Mouse (Mus musculus) CH12.LX (cell line): ENCODE measurements around the gene Nadsyn1. TPM values are rescaled to one million over a fixed set of nuclear protein-coding genes. Genes with fewer than 3 reads are reported as not detected.

Source experiments
- DNase-seq: peaks from one replicate; pipeline ENCODE4 v3.0.0-alpha.2; 2013; ENCODE audit errors: extremely low read depth
- H3K27ac ChIP-seq: 2 replicates; pipeline ENCODE4 v1.5.1; 2012; ENCODE audit warnings: low read depth, mild to moderate bottlenecking, control low read depth, moderate library complexity; ENCODE audit not compliant: insufficient read depth
- H3K27me3 ChIP-seq: replicated peaks from 2 replicates; pipeline ENCODE3; 2012; ENCODE audit warnings: inconsistent platforms
- H3K36me3 ChIP-seq, 2 experiments: replicated peaks in 1 of 2; 2 replicates each; pipeline versions ENCODE3 to v1.6.1; 2012; ENCODE audit warnings: inconsistent platforms in 1 of 2, low read length in 1 of 2, mild to moderate bottlenecking in 1 of 2, mixed read lengths in 1 of 2, moderate library complexity in 1 of 2; ENCODE audit not compliant: control insufficient read depth in 1 of 2, insufficient read depth in 1 of 2
- H3K4me1 ChIP-seq, 2 experiments: 2 replicates each; pipeline ENCODE4 v1.6.1; 2012; ENCODE audit warnings: inconsistent platforms in 1 of 2, moderate library complexity in 1 of 2; ENCODE audit not compliant: insufficient read depth in 2 of 2, control insufficient read depth in 1 of 2
- H3K4me2 ChIP-seq: 2 replicates; pipeline ENCODE4 v1.6.1; 2012; ENCODE audit warnings: low read depth, mild to moderate bottlenecking, control low read depth; ENCODE audit not compliant: poor library complexity, insufficient read depth, severe bottlenecking
- H3K4me3 ChIP-seq, 3 experiments: fragments of 150-350 bp in 1 of 3; sonication (generic) in 1 of 3; replicated peaks in 1 of 3; 2 replicates each; pipeline versions ENCODE3 to v1.5.1; 2011 to 2012; ENCODE audit warnings: low read depth in 2 of 3, low read length in 2 of 3, mild to moderate bottlenecking in 2 of 3, moderate library complexity in 2 of 3, control low read depth in 1 of 3, improper control_type of control experiment in 1 of 3, inconsistent platforms in 1 of 3, mixed read lengths in 1 of 3; ENCODE audit not compliant: poor library complexity in 1 of 3
- H3K79me2 ChIP-seq: replicated peaks from 2 replicates; pipeline ENCODE4 v1.6.1; 2012; ENCODE audit warnings: mild to moderate bottlenecking, moderate library complexity; ENCODE audit not compliant: control insufficient read depth, poor library complexity, insufficient read depth, severe bottlenecking; ENCODE audit errors: extremely low read depth
- H3K9ac ChIP-seq: 2 replicates; pipeline ENCODE4 v1.6.1; 2012; ENCODE audit warnings: low read depth, mild to moderate bottlenecking, control low read depth, moderate library complexity; ENCODE audit not compliant: insufficient read depth
- H3K9me3 ChIP-seq: replicated peaks from 2 replicates; pipeline ENCODE3; 2012; ENCODE audit warnings: low read length, inconsistent platforms, mixed read lengths
- BHLHE40 ChIP-seq: IDR thresholded peaks from 2 replicates; pipeline ENCODE4 v1.6.1; 2011; ENCODE audit warnings: mild to moderate bottlenecking, low read depth, low read length, improper control_type of control experiment
- CHD2 ChIP-seq: IDR thresholded peaks from 2 replicates; pipeline ENCODE4 v1.6.1; 2011; ENCODE audit warnings: low read length, improper control_type of control experiment
- E2F4 ChIP-seq: IDR thresholded peaks from 2 replicates; pipeline ENCODE4 v1.6.1; 2011; ENCODE audit warnings: low read depth, low read length, improper control_type of control experiment; ENCODE audit not compliant: insufficient replicate concordance
- ELF1 ChIP-seq: IDR thresholded peaks from 2 replicates; pipeline ENCODE4 v1.6.1; 2014; ENCODE audit warnings: low read depth, mild to moderate bottlenecking, inconsistent platforms, low read length, improper control_type of control experiment
- EP300 ChIP-seq: IDR thresholded peaks from 2 replicates; pipeline ENCODE4 v1.6.1; 2011; ENCODE audit warnings: low read length, improper control_type of control experiment
- ETS1 ChIP-seq: conservative IDR thresholded peaks from 2 replicates; pipeline ENCODE4 v1.6.1; 2012; ENCODE audit warnings: low read depth, mild to moderate bottlenecking, inconsistent platforms, low read length, improper control_type of control experiment, moderate library complexity
- GABPA ChIP-seq: IDR thresholded peaks from 2 replicates; pipeline ENCODE4 v1.6.1; 2012; ENCODE audit warnings: low read depth, low read length, improper control_type of control experiment, inconsistent platforms; ENCODE audit not compliant: insufficient replicate concordance
- HCFC1 ChIP-seq: IDR thresholded peaks from 2 replicates; pipeline ENCODE4 v1.6.1; 2012; ENCODE audit warnings: low read depth, mild to moderate bottlenecking, inconsistent platforms, low read length, improper control_type of control experiment
- IRF4 ChIP-seq: IDR thresholded peaks from 2 replicates; pipeline ENCODE4 v1.6.1; 2014; ENCODE audit warnings: low read depth, mild to moderate bottlenecking, inconsistent platforms, low read length, improper control_type of control experiment
- JUND ChIP-seq: conservative IDR thresholded peaks from 2 replicates; pipeline ENCODE4 v1.6.1; 2011; ENCODE audit warnings: low read depth, low read length, improper control_type of control experiment
- KAT2A ChIP-seq: IDR thresholded peaks from 2 replicates; pipeline ENCODE4 v1.6.1; 2012; ENCODE audit warnings: low read length, improper control_type of control experiment, inconsistent platforms; ENCODE audit not compliant: insufficient replicate concordance
- MAFK ChIP-seq: IDR thresholded peaks from 2 replicates; pipeline ENCODE4 v1.6.1; 2011; ENCODE audit warnings: low read length, improper control_type of control experiment; ENCODE audit not compliant: insufficient replicate concordance
- MAX ChIP-seq: IDR thresholded peaks from 2 replicates; pipeline ENCODE4 v1.6.1; 2011; ENCODE audit warnings: low read length, improper control_type of control experiment
- MAZ ChIP-seq: IDR thresholded peaks from 2 replicates; pipeline ENCODE4 v1.6.1; 2012; ENCODE audit warnings: low read depth, mild to moderate bottlenecking, inconsistent platforms, low read length, improper control_type of control experiment, moderate library complexity
- MYC ChIP-seq: IDR thresholded peaks from 2 replicates; pipeline ENCODE4 v1.6.1; 2011; ENCODE audit warnings: low read depth, mild to moderate bottlenecking, improper control_type of control experiment, low read length
- NELFE ChIP-seq: IDR thresholded peaks from 2 replicates; pipeline ENCODE4 v1.6.1; 2011; ENCODE audit warnings: low read depth, low read length, improper control_type of control experiment
- NRF1 ChIP-seq: IDR thresholded peaks from 2 replicates; pipeline ENCODE4 v1.6.1; 2014; ENCODE audit warnings: low read depth, mild to moderate bottlenecking, inconsistent platforms, low read length, improper control_type of control experiment, moderate library complexity
- PAX5 ChIP-seq: IDR thresholded peaks from 2 replicates; pipeline ENCODE4 v1.6.1; 2012; ENCODE audit warnings: low read length, inconsistent platforms, mixed read lengths
- POLR2A ChIP-seq: IDR thresholded peaks from 2 replicates; pipeline ENCODE4 v1.6.1; 2011; ENCODE audit warnings: low read depth, mild to moderate bottlenecking, improper control_type of control experiment, low read length
- RAD21 ChIP-seq: IDR thresholded peaks from 2 replicates; pipeline ENCODE4 v1.6.1; 2011; ENCODE audit warnings: low read depth, mild to moderate bottlenecking, low read length, improper control_type of control experiment, moderate library complexity
- SIN3A ChIP-seq: IDR thresholded peaks from 2 replicates; pipeline ENCODE4 v1.6.1; 2012; ENCODE audit warnings: low read length, improper control_type of control experiment, inconsistent platforms
- TBP ChIP-seq: conservative IDR thresholded peaks from 2 replicates; pipeline ENCODE4 v1.6.1; 2011; ENCODE audit warnings: low read depth, low read length, improper control_type of control experiment
- USF2 ChIP-seq: conservative IDR thresholded peaks from 2 replicates; pipeline ENCODE4 v1.6.1; 2011; ENCODE audit warnings: low read depth, low read length, improper control_type of control experiment
- ZC3H11A ChIP-seq: IDR thresholded peaks from 2 replicates; pipeline ENCODE4 v1.6.1; 2012; ENCODE audit warnings: low read depth, mild to moderate bottlenecking, inconsistent platforms, low read length, improper control_type of control experiment
- ZKSCAN1 ChIP-seq: IDR thresholded peaks from 2 replicates; pipeline ENCODE4 v1.6.1; 2012; ENCODE audit warnings: low read depth, inconsistent platforms, low read length, improper control_type of control experiment, borderline replicate concordance
- ZNF384 ChIP-seq: IDR thresholded peaks from 2 replicates; pipeline ENCODE4 v1.6.1; 2012; ENCODE audit warnings: low read depth, low read length, improper control_type of control experiment, inconsistent platforms
- dilution Hi-C: fragments of 300-500 bp; cut with MboI; formaldehyde crosslinking; loops from 2 replicates; pipeline ENCODE4 v1.14.3; 2020; ENCODE audit warnings: low sequenced_read_pairs; ENCODE audit not compliant: extremely low pct_unique_long_range_greater_than_20kb, extremely low pct_ligation_motif_present
- in situ Hi-C: fragments of 300-500 bp; cut with MboI; formaldehyde crosslinking; loops from 3 replicates; pipeline ENCODE4 v1.14.3; 2019; ENCODE audit warnings: low sequenced_read_pairs, low pct_ligation_motif_present, low pct_unique_long_range_greater_than_20kb, mixed read lengths
- polyA plus RNA-seq: library from polyadenylated mRNA; unstranded; fragments of >175 nt; gene quantifications from 2 replicates; pipeline ENCODE4 v1.2.1, GENCODE M21; 2012; ENCODE audit warnings: low read depth; ENCODE audit not compliant: insufficient read length
- total RNA-seq, 2 experiments: library from RNA; depleted of rRNA; stranded (reverse); fragments of 300-350 nt in 1 of 2; fragments of >200 nt in 1 of 2; gene quantifications; 2 replicates each; pipeline ENCODE4 v1.2.3; 2012 to 2014

Gene Nadsyn1
- total and polyA plus RNA-seq, 3 experiments, result 5.4 to 11.7 (median 8.6) TPM

DNA sequence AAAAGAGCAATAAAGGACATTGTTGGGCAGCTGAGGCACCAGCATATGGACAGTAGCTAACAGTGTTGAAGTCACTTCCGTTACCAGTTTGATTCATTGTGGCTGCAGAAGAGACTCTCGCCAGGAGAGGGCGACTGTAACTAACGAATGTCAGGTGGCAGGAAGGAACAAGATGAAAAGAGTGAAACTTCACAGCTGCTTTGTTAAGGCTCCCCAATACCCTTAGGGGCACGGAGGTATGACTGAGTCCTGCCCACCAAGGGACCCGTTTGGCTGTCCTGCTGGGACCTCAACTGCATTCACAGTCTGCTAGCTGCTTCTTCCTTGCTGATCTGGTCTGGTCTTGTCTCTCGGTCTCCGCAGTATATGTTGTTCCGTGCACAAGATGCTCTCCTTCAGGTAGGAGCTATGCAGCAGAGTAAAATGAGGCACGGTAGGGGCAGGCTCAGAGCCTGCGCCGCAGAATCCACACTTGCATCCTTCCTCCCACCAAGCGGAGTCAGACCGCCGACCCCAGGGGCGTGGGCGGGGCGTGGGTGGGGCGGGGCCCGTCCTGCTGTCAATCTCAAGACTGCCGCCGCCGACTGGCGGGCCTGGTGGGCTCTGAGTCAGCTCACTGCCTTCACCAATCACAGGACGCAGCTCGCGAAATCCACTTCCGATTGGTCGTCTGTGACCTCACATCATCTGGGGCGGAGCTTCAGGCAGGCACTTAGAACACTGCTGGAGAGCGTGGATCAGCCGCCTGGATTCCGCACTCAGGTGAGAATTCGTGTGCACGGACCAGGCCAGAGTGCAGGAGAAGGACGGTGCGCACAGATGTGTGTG lies 7.1 kb upstream of the Nadsyn1 start (continued):
- peak; percentile 51 for TF ChIP-seq ETS1
- no peak for TF ChIP-seq E2F4
- peak; percentile 93 for TF ChIP-seq MYC
- TF ChIP-seq NRF1, result peak; percentile 36; the same call in 1 of the 2 replicates
- peak; percentile 57 for TF ChIP-seq NELFE
- TF ChIP-seq CHD2, result peak; percentile 72
- TF ChIP-seq IRF4, result peak; percentile 85
- TF ChIP-seq ZNF384, result no peak
- TF ChIP-seq POLR2A, result peak; percentile 91
- TF ChIP-seq MAFK, result no peak
- peak; percentile 89 for TF ChIP-seq SIN3A
- peak; percentile 83 for TF ChIP-seq ELF1
- TF ChIP-seq GABPA, result no peak
- no peak for TF ChIP-seq ZKSCAN1
- TF ChIP-seq RAD21, result peak; percentile 90

DNA sequence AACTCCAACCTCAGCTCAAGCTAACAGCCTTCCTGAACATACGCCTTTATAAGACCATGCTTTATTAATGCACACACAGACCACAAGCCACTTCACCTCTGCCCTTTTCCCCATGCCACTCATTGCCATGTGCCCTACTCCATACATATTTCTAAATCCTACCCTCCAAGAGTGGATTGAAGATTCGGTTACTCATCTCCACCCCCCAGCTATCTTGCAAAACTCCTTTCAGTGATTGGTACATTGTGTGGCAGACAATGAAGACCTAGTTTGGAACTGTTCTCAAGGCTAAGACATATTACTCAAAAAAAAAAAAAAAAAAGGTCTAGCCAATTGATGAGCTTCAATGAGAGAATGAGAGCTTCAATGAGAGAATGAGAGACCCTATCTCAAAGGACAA lies 4.3 kb upstream of the Nadsyn1 start:
- Histone ChIP-seq H3K4me3 (no peak overlapping the region), H3K4me2 (no peak overlapping the region), H3K9me3 (no peaks in the 10 kb centered on the region), H3K4me1 (peaks cover 7 to 25% of the 10 kb centered on the region in 2 experiments), H3K79me2 (0 out of 2 replicates have a peak, but pooled peaks cover 3% of the 10 kb centered on the region), H3K27me3 (no peaks in the 10 kb centered on the region), H3K9ac (no peak overlapping the region), H3K36me3 (peaks cover 0 to 8% of the 10 kb centered on the region in 2 experiments), H3K27ac (no peak overlapping the region)
- TF ChIP-seq PAX5 (no peak), EP300 (no peak), MAX (no peak), MAFK (no peak), KAT2A (no peak), BHLHE40 (no peak), JUND (no peak), ZC3H11A (no peak), MAZ (no peak), TBP (no peak), GABPA (no peak), HCFC1 (no peak), CHD2 (no peak), E2F4 (no peak), SIN3A (no peak), RAD21 (no peak), USF2 (no peak)
- dilution Hi-C loops, result no loop called here
- in situ Hi-C loops, result no loop called here
- no peak for DNase-seq
